Mouse (Mus musculus): ENCODE measurements around the gene Il33.

DNA sequence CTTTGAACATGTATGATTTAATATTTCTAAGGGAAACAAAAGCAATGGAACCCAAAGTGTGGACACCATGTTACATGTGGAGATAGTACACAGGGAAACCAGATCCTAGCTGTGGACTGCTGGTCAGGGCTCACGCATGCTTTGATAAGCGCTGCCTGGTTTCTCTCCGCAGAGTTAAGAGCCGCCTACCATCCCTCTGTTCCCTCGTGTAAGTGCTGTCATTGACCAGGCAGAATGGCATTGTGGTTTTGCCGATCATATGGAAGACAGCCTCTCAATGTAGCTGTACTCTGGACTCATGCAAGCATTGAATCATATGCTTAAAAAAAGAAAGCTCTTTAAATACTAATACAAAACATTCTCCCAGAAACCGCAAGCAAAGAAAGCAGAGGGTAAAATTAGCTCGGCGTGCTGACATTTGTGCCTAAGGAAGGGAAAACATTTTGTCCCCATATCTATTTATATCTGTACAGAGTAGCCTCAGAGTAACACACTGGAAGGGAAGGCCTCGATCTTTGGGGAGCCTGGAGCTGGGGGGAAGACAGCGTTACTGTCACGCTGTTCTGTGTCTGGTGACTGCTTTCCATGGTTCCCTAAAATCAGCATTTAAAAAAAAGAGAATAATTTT, 61.7 kb downstream of the Il33 start:
- no peak for TF ChIP-seq CTCF (IDR thresholded peaks at IDR 0.05; ENCODE audit: borderline replicate concordance, control insufficient read depth, extremely low read depth, insufficient read depth, low read length, poor library complexity)
- no peak for TF ChIP-seq POLR2A (IDR thresholded peaks at IDR 0.05; ENCODE audit: control insufficient read depth, extremely low read depth, insufficient read depth, low read length, poor library complexity)

Data from thymus, adult 2 months (tissue).